Mouse (Mus musculus) neural tube, embryonic 11.5 days (tissue): ENCODE data around the gene Tm7sf2. TPM values are rescaled to one million over a fixed set of nuclear protein-coding genes. Genes with fewer than 3 reads are reported as not detected.

Source experiments
- ATAC-seq: fragments of 200-750 bp; cut with Nextera tagmentation; 2 replicates; pipeline ENCODE4 v1.8.0; 2017; ENCODE audit warnings: moderate number of reproducible peaks, mild to moderate bottlenecking, moderate TSS enrichment, moderate library complexity; ENCODE audit not compliant: insufficient read depth, low FRiP score, low TSS enrichment
- DNase-seq: peaks from one replicate; pipeline ENCODE4 v3.0.0-alpha.2; 2015; ENCODE audit warnings: low spot score
- H3K27ac ChIP-seq: fragments of 300-500 bp; sonication (generic); 2 replicates; pipeline ENCODE4 v1.5.1; 2014; ENCODE audit warnings: low read depth, mild to moderate bottlenecking, low read length
- H3K27me3 ChIP-seq: fragments of 300-500 bp; sonication (generic); 2 replicates; pipeline ENCODE4 v1.6.1; 2014; ENCODE audit warnings: mild to moderate bottlenecking, low read length, mixed read lengths; ENCODE audit not compliant: control insufficient read depth, insufficient read depth
- H3K36me3 ChIP-seq: fragments of 300-500 bp; sonication (generic); 2 replicates; pipeline ENCODE4 v1.6.1; 2014; ENCODE audit warnings: mild to moderate bottlenecking, low read length, moderate library complexity, mixed read lengths; ENCODE audit not compliant: control insufficient read depth, insufficient read depth
- H3K4me1 ChIP-seq: fragments of 300-500 bp; sonication (generic); 2 replicates; pipeline ENCODE4 v1.6.1; 2014; ENCODE audit warnings: low read length, mixed read lengths; ENCODE audit not compliant: control insufficient read depth, insufficient read depth
- H3K4me2 ChIP-seq: fragments of 300-500 bp; sonication (generic); 2 replicates; pipeline ENCODE4 v1.6.1; 2014; ENCODE audit warnings: low read depth, mild to moderate bottlenecking, moderate library complexity
- H3K4me3 ChIP-seq: fragments of 300-500 bp; sonication (generic); 2 replicates; pipeline ENCODE4 v1.5.1; 2014; ENCODE audit warnings: low read depth, low read length
- H3K9ac ChIP-seq: fragments of 300-500 bp; sonication (generic); 2 replicates; pipeline ENCODE4 v1.6.1; 2014; ENCODE audit warnings: mild to moderate bottlenecking, low read length
- H3K9me3 ChIP-seq: fragments of 300-500 bp; sonication (generic); 2 replicates; pipeline ENCODE4 v1.6.1; 2016; ENCODE audit warnings: low read length; ENCODE audit not compliant: control insufficient read depth
- WGBS: fragments of 180-500 bp; shearing (Covaris S2); extraction: QIAGEN DNeasy Blood & Tissue Kit; methylation state at CpG from one replicate; pipeline ENCODE4 v1.1.7; 2014; 5-methylcytosine and 5-hydroxymethylcytosine counted together
- polyA plus RNA-seq: library from polyadenylated mRNA; unstranded; fragments of >200 nt; fragmentation: Nextera tagmentation; extraction: Ambion mirVana; gene quantifications from 2 replicates; pipeline ENCODE4 v1.2.1, GENCODE M21; 2014

Gene Tm7sf2
- polyA plus RNA-seq, 1 experiment from 2014 or later, result 39.6 TPM

GRCm38 (mm10) chr19:6062418-6062817 is 5.8 kb downstream of the Tm7sf2 start:
- 75% methylated on average over 5 of the region's 5 CpGs for WGBS
- no peak overlapping the region for H3K27ac ChIP-seq
- peak overlapping the region; percentile 92 for H3K4me3 ChIP-seq
- H3K4me1 ChIP-seq, result peaks cover 27% of the 10 kb centered on the region
- peak overlapping the region; percentile 100 for H3K4me2 ChIP-seq
- no peaks in the 10 kb centered on the region for H3K9me3 ChIP-seq
- H3K36me3 ChIP-seq, result peaks cover 2% of the 10 kb centered on the region; the same call in 1 of the 2 replicates
- no peaks in the 10 kb centered on the region for H3K27me3 ChIP-seq
- H3K9ac ChIP-seq, result peak overlapping the region; percentile 96
- DNase-seq (no peak), ATAC-seq (no peak)

GRCm38 (mm10) chr19:6061641-6062302 is 6.4 kb downstream of the Tm7sf2 start:
- ATAC-seq, result no peak

GRCm38 (mm10) chr19:6061021-6061533 is 7.1 kb downstream of the Tm7sf2 start, which contains the start of gene Znhit2:
TSS of gene Znhit2 (plus strand) at chr19:6061192.
- under 1% methylated on average over 58 of the region's 58 CpGs for WGBS

More at GRCm38 (mm10) chr19:6061641-6062302, 6.4 kb downstream of the Tm7sf2 start:
- peak; percentile 25 for DNase-seq
- H3K27me3 ChIP-seq, result no peaks in the 10 kb centered on the region
- peaks cover 2% of the 10 kb centered on the region; the same call in 1 of the 2 replicates for H3K36me3 ChIP-seq
- 3% methylated on average over 43 of the region's 44 CpGs for WGBS
- peak overlapping the region; percentile 96 for H3K9ac ChIP-seq
- H3K4me1 ChIP-seq, result peaks cover 27% of the 10 kb centered on the region
- H3K4me3 ChIP-seq, result peak overlapping the region; percentile 92
- peak overlapping the region; percentile 93 for H3K27ac ChIP-seq
- no peaks in the 10 kb centered on the region for H3K9me3 ChIP-seq
- H3K4me2 ChIP-seq, result peak overlapping the region; percentile 100

GRCm38 (mm10) chr19:6058966-6059365 is 9.2 kb downstream of the Tm7sf2 start:
- ATAC-seq, result no peak
- no peaks in the 10 kb centered on the region for H3K9me3 ChIP-seq
- H3K27me3 ChIP-seq, result no peaks in the 10 kb centered on the region
- DNase-seq, result no peak
- peaks cover 21% of the 10 kb centered on the region for H3K4me1 ChIP-seq
- H3K9ac ChIP-seq, result no peak overlapping the region
- WGBS, result 91% methylated on average over 5 of the region's 5 CpGs
- H3K4me3 ChIP-seq, result peak overlapping the region; percentile 77
- peaks cover 9% of the 10 kb centered on the region; the same call in 1 of the 2 replicates for H3K36me3 ChIP-seq
- H3K4me2 ChIP-seq, result peak overlapping the region; percentile 76
- no peak overlapping the region for H3K27ac ChIP-seq

More at GRCm38 (mm10) chr19:6061021-6061533, 7.1 kb downstream of the Tm7sf2 start, which contains the start of gene Znhit2:
- peak within 1 kb of the TSS; percentile 100 for H3K4me2 ChIP-seq
- peak within 1 kb of the TSS; percentile 92 for H3K4me3 ChIP-seq
- peaks cover 22% of the 10 kb centered on the region for H3K4me1 ChIP-seq
- ATAC-seq, result peak; percentile 45; the same call in 1 of the 2 replicates
- DNase-seq, result peak; percentile 91
- H3K9ac ChIP-seq, result peak within 1 kb of the TSS; percentile 96
- H3K36me3 ChIP-seq, result peaks cover 2% of the 10 kb centered on the region; the same call in 1 of the 2 replicates
- peak within 1 kb of the TSS; percentile 93 for H3K27ac ChIP-seq
- no peaks in the 10 kb centered on the region for H3K9me3 ChIP-seq
- H3K27me3 ChIP-seq, result no peaks in the 10 kb centered on the region

- peaks cover 9% of the 10 kb centered on the region; the same call in 1 of the 2 replicates for H3K36me3 ChIP-seq
- H3K4me1 ChIP-seq, result peaks cover 21% of the 10 kb centered on the region
- H3K4me3 ChIP-seq, result peak overlapping the region; percentile 77
- no peaks in the 10 kb centered on the region for H3K27me3 ChIP-seq
- H3K4me2 ChIP-seq, result peak overlapping the region; percentile 76
- 28% methylated on average over 5 of the region's 5 CpGs for WGBS
- peak overlapping the region; percentile 69 for H3K9ac ChIP-seq
- H3K27ac ChIP-seq, result no peak overlapping the region
- ATAC-seq, result no peak
- DNase-seq, result no peak
- no peaks in the 10 kb centered on the region for H3K9me3 ChIP-seq
Observed at GRCm38 (mm10) chr19:6058513-6058912, 9.7 kb downstream of the Tm7sf2 start.

GRCm38 (mm10) chr19:6057313-6058096 is 10.7 kb downstream of the Tm7sf2 start, which contains the start of the genes Mrpl49 and Fau:
TSS of gene Mrpl49 (minus strand) at chr19:6057785.
TSS of gene Fau (plus strand) at chr19:6057844.
- under 1% methylated on average over 57 of the region's 63 CpGs for WGBS
- Histone ChIP-seq H3K4me3 (peak within 1 kb of the TSS; percentile 77), H3K27ac (peak within 1 kb of the TSS; percentile 45; the same call in 1 of the 2 replicates), H3K4me2 (peak within 1 kb of the TSS; percentile 76), H3K9me3 (no peaks in the 10 kb centered on the region), H3K9ac (peak within 1 kb of the TSS; percentile 69), H3K4me1 (peaks cover 19% of the 10 kb centered on the region), H3K27me3 (no peaks in the 10 kb centered on the region), H3K36me3 (peaks cover 12% of the 10 kb centered on the region)
- ATAC-seq (peak; percentile 85), DNase-seq (peak; percentile 100)

- ATAC-seq, result no peak
- H3K36me3 ChIP-seq, result peaks cover 12% of the 10 kb centered on the region
Observed at GRCm38 (mm10) chr19:6056696-6057095, 11.5 kb downstream of the Tm7sf2 start.

GRCm38 (mm10) chr19:6054296-6054695 is 13.9 kb downstream of the Tm7sf2 start:
- Histone ChIP-seq H3K4me1 (peaks cover 10% of the 10 kb centered on the region; the same call in 1 of the 2 replicates), H3K27ac (no peak overlapping the region), H3K9me3 (no peaks in the 10 kb centered on the region), H3K9ac (no peak overlapping the region), H3K4me2 (no peak overlapping the region), H3K27me3 (no peaks in the 10 kb centered on the region), H3K36me3 (peaks cover 27% of the 10 kb centered on the region), H3K4me3 (no peak overlapping the region)
- no peak for DNase-seq
- no peak for ATAC-seq
- WGBS, result 92% methylated on average over 5 of the region's 5 CpGs

More at GRCm38 (mm10) chr19:6056696-6057095, 11.5 kb downstream of the Tm7sf2 start:
- H3K27ac ChIP-seq, result no peak overlapping the region
- H3K27me3 ChIP-seq, result no peaks in the 10 kb centered on the region
- H3K9ac ChIP-seq, result peak overlapping the region; percentile 69
- 68% methylated on average over 4 of the region's 4 CpGs for WGBS
- DNase-seq, result no peak
- peaks cover 11% of the 10 kb centered on the region; the same call in 1 of the 2 replicates for H3K4me1 ChIP-seq
- H3K4me3 ChIP-seq, result peak overlapping the region; percentile 77
- H3K9me3 ChIP-seq, result no peaks in the 10 kb centered on the region
- H3K4me2 ChIP-seq, result peak overlapping the region; percentile 45
